Mouse (Mus musculus) ES-Bruce4 (cell line): ENCODE data around the gene Nsun2. TPM values are rescaled to one million over a fixed set of nuclear protein-coding genes. Genes with fewer than 3 reads are reported as not detected.

Source experiments
- H3K27ac ChIP-seq: 2 replicates; pipeline ENCODE4 v1.5.1; 2012; ENCODE audit warnings: low read length, inconsistent platforms; ENCODE audit not compliant: insufficient read depth
- H3K27me3 ChIP-seq: 2 replicates; pipeline ENCODE4 v1.6.1; 2012; ENCODE audit warnings: mild to moderate bottlenecking, low read length, inconsistent platforms; ENCODE audit not compliant: control insufficient read depth, poor library complexity, insufficient read depth, severe bottlenecking
- H3K36me3 ChIP-seq: 2 replicates; pipeline ENCODE4 v1.6.1; 2012; ENCODE audit warnings: inconsistent platforms, mild to moderate bottlenecking, low read length, moderate library complexity; ENCODE audit not compliant: control insufficient read depth, poor library complexity, insufficient read depth, severe bottlenecking
- H3K4me1 ChIP-seq: one replicate; pipeline ENCODE4 v1.8.1; 2011; ENCODE audit warnings: low read length; ENCODE audit not compliant: control insufficient read depth, insufficient read depth
- H3K4me3 ChIP-seq: 2 replicates; pipeline ENCODE4 v1.5.1; 2011; ENCODE audit warnings: low read depth, mild to moderate bottlenecking, low read length
- H3K9ac ChIP-seq: 2 replicates; pipeline ENCODE4 v1.6.1; 2012; ENCODE audit warnings: low read depth, mild to moderate bottlenecking, inconsistent platforms; ENCODE audit not compliant: poor library complexity, severe bottlenecking
- H3K9me3 ChIP-seq: replicated peaks from 2 replicates; pipeline ENCODE4 v1.6.1; 2012; ENCODE audit warnings: mild to moderate bottlenecking, low read length, inconsistent platforms; ENCODE audit not compliant: control insufficient read depth, poor library complexity, insufficient read depth, severe bottlenecking
- CTCF ChIP-seq: IDR thresholded peaks from one replicate; pipeline ENCODE4 v1.8.1; 2011; ENCODE audit warnings: low read depth, low read length
- EP300 ChIP-seq: IDR thresholded peaks from 2 replicates; pipeline ENCODE4 v1.6.1; 2011; ENCODE audit warnings: low read depth, low read length; ENCODE audit not compliant: insufficient read depth
- POLR2A ChIP-seq: IDR thresholded peaks from one replicate; pipeline ENCODE4 v1.8.1; 2011; ENCODE audit warnings: low read length; ENCODE audit not compliant: insufficient read depth
- polyA plus RNA-seq: library from polyadenylated mRNA; stranded (reverse); fragments of >200 nt; gene quantifications from 2 replicates; pipeline ENCODE4 v1.2.4, GENCODE M21; 2011; ENCODE audit warnings: low read depth; ENCODE audit not compliant: missing spikeins, insufficient read depth, insufficient read length

Nsun2 gene
- polyA plus RNA-seq, 1 experiment = 197 TPM

- Histone ChIP-seq H3K9me3 (no peaks in the 10 kb centered on the region), H3K9ac (no peak overlapping the region), H3K27me3 (no peaks in the 10 kb centered on the region), H3K36me3 (peaks cover 70% of the 10 kb centered on the region), H3K27ac (no peak overlapping the region), H3K4me1 (peaks cover 2% of the 10 kb centered on the region), H3K4me3 (no peak overlapping the region)
- TF ChIP-seq EP300 (no peak), CTCF (no peak), POLR2A (no peak)
These were observed 83.2 kb downstream of the Nsun2 start for GRCm38 (mm10) chr13:69616716-69617115.

- Histone ChIP-seq H3K9ac (no peak overlapping the region), H3K36me3 (peaks cover 80% of the 10 kb centered on the region), H3K4me1 (no peaks in the 10 kb centered on the region), H3K27ac (no peak overlapping the region), H3K9me3 (no peaks in the 10 kb centered on the region), H3K27me3 (no peaks in the 10 kb centered on the region), H3K4me3 (no peak overlapping the region)
- TF ChIP-seq POLR2A (no peak), EP300 (no peak)
These were observed 90.3 kb downstream of the Nsun2 start for GRCm38 (mm10) chr13:69623843-69624242.

- H3K27ac ChIP-seq = no peak overlapping the region
- peaks cover 82% of the 10 kb centered on the region for H3K36me3 ChIP-seq
- H3K4me3 ChIP-seq = no peak overlapping the region
- H3K9me3 ChIP-seq = no peaks in the 10 kb centered on the region
- no peaks in the 10 kb centered on the region for H3K4me1 ChIP-seq
- no peak overlapping the region for H3K9ac ChIP-seq
- no peaks in the 10 kb centered on the region for H3K27me3 ChIP-seq
- TF ChIP-seq CTCF = no peak
- no peak for TF ChIP-seq EP300
- no peak for TF ChIP-seq POLR2A
These were observed 91.0 kb downstream of the Nsun2 start for GRCm38 (mm10) chr13:69624510-69624909.

- Histone ChIP-seq H3K27me3 (no peaks in the 10 kb centered on the region), H3K9ac (no peak overlapping the region), H3K9me3 (no peaks in the 10 kb centered on the region), H3K36me3 (peaks cover 89% of the 10 kb centered on the region), H3K4me1 (no peaks in the 10 kb centered on the region), H3K27ac (no peak overlapping the region), H3K4me3 (no peak overlapping the region)
- TF ChIP-seq EP300 (no peak), CTCF (no peak), POLR2A (no peak)
These were observed 94.4 kb downstream of the Nsun2 start for GRCm38 (mm10) chr13:69627941-69628340.

- H3K27ac ChIP-seq = no peak overlapping the region
- H3K9ac ChIP-seq = no peak overlapping the region
- H3K4me1 ChIP-seq = no peaks in the 10 kb centered on the region
- no peak overlapping the region for H3K4me3 ChIP-seq
- no peaks in the 10 kb centered on the region for H3K9me3 ChIP-seq
- peaks cover 88% of the 10 kb centered on the region for H3K36me3 ChIP-seq
- H3K27me3 ChIP-seq = no peaks in the 10 kb centered on the region
- no peak for TF ChIP-seq EP300
- no peak for TF ChIP-seq CTCF
These were observed 97.0 kb downstream of the Nsun2 start for GRCm38 (mm10) chr13:69630576-69630975.

GRCm38 (mm10) chr13:69631111-69631510 is 97.6 kb downstream of the Nsun2 start:
- H3K27ac ChIP-seq = no peak overlapping the region
- H3K27me3 ChIP-seq = no peaks in the 10 kb centered on the region
- no peak overlapping the region for H3K9ac ChIP-seq
- no peaks in the 10 kb centered on the region for H3K4me1 ChIP-seq
- no peak overlapping the region for H3K4me3 ChIP-seq
- H3K36me3 ChIP-seq = peaks cover 84% of the 10 kb centered on the region
- TF ChIP-seq CTCF (no peak), POLR2A (no peak), EP300 (no peak)
- no peaks in the 10 kb centered on the region for H3K9me3 ChIP-seq
